Mouse (Mus musculus) testis, adult 2 months (tissue): ENCODE data around the gene Grip1.

Experiments
- CTCF ChIP-seq: fragments of 200-500 bp; IDR thresholded peaks from 2 replicates; pipeline ENCODE4 v1.5.1; 2012; ENCODE audit warnings: low read depth, mild to moderate bottlenecking, inconsistent platforms, low read length, moderate library complexity; ENCODE audit not compliant: control insufficient read depth, insufficient read depth, insufficient replicate concordance
- POLR2A ChIP-seq: fragments of 200-500 bp; IDR thresholded peaks from 2 replicates; pipeline ENCODE4 v1.6.1; 2012; ENCODE audit warnings: low read depth, mild to moderate bottlenecking, inconsistent platforms, low read length, moderate library complexity; ENCODE audit not compliant: control insufficient read depth

- TF ChIP-seq POLR2A (no peak), CTCF (no peak)
Measured at GRCm38 (mm10) chr10:119979396-119979795, 525.8 kb downstream of the Grip1 start.
